Mouse (Mus musculus) olfactory bulb, adult 2 months (tissue): ENCODE measurements around the gene 1500011B03Rik. TPM values are rescaled to one million over a fixed set of nuclear protein-coding genes. Genes with fewer than 3 reads are reported as not detected.
A peak's percentile ranks its signal among the peaks of the same experiment; 100 is the strongest.

Experiments
- H3K27ac ChIP-seq: fragments of 200-500 bp; 2 replicates; pipeline ENCODE4 v1.5.1; 2012; ENCODE audit warnings: low read depth, low read length; ENCODE audit not compliant: insufficient read depth
- H3K4me1 ChIP-seq: fragments of 200-500 bp; 2 replicates; pipeline ENCODE4 v1.6.1; 2012; ENCODE audit warnings: low read length; ENCODE audit not compliant: control insufficient read depth, insufficient read depth
- H3K4me3 ChIP-seq: fragments of 200-500 bp; 2 replicates; pipeline ENCODE4 v1.5.1; 2012; ENCODE audit warnings: mild to moderate bottlenecking, low read depth, low read length, moderate library complexity; ENCODE audit not compliant: insufficient read depth
- CTCF ChIP-seq: fragments of 200-500 bp; IDR thresholded peaks from 2 replicates; pipeline ENCODE4 v1.5.1; 2012; ENCODE audit warnings: low read depth, mild to moderate bottlenecking, low read length, moderate library complexity; ENCODE audit not compliant: insufficient read depth
- POLR2A ChIP-seq: fragments of 200-500 bp; IDR thresholded peaks from 2 replicates; pipeline ENCODE4 v1.6.1; 2012; ENCODE audit warnings: mild to moderate bottlenecking, low read depth, low read length, moderate library complexity; ENCODE audit not compliant: insufficient read depth
- WGBS: fragments of 180-500 bp; shearing (Covaris S2); methylation state at CpG from one replicate; pipeline ENCODE4 v1.1.7; 2018; 5-methylcytosine and 5-hydroxymethylcytosine counted together
- polyA plus RNA-seq: library from polyadenylated mRNA; stranded (reverse); fragments of >200 nt; gene quantifications from 2 replicates; pipeline ENCODE4 v1.2.4, GENCODE M21; 2012; ENCODE audit warnings: low replicate concordance; ENCODE audit not compliant: missing spikeins, insufficient read depth, insufficient read length

Gene 1500011B03Rik
- polyA plus RNA-seq, 1 experiment = not detected

- Histone ChIP-seq H3K4me1 (peaks cover 17% of the 10 kb centered on the region), H3K27ac (peak overlapping the region; percentile 87), H3K4me3 (peak overlapping the region; percentile 77)
- WGBS = under 1% methylated on average over 50 of the region's 50 CpGs
- peak; percentile 87 for TF ChIP-seq POLR2A
- no peak for TF ChIP-seq CTCF
Observed at GRCm38 (mm10) chr5:114813525-114814181, 9.6 kb downstream of the 1500011B03Rik start.

- WGBS = 87% methylated on average over 5 of the region's 5 CpGs
- no peak for TF ChIP-seq CTCF
- TF ChIP-seq POLR2A = no peak
- Histone ChIP-seq H3K4me1 (peaks cover 20% of the 10 kb centered on the region), H3K27ac (no peak overlapping the region), H3K4me3 (no peak overlapping the region)
Observed at GRCm38 (mm10) chr5:114809826-114810225, 13.4 kb downstream of the 1500011B03Rik start.

GRCm38 (mm10) chr5:114809181-114809756, 14.0 kb downstream of the 1500011B03Rik start:
- Histone ChIP-seq H3K4me1 (peaks cover 20% of the 10 kb centered on the region), H3K27ac (no peak overlapping the region), H3K4me3 (no peak overlapping the region)
- TF ChIP-seq POLR2A = no peak
- TF ChIP-seq CTCF = no peak
- 78% methylated on average over 10 of the region's 10 CpGs for WGBS

- TF ChIP-seq CTCF (no peak), POLR2A (no peak)
- no peak overlapping the region for H3K4me3 ChIP-seq
- no peak overlapping the region for H3K27ac ChIP-seq
- peaks cover 20% of the 10 kb centered on the region for H3K4me1 ChIP-seq
- WGBS = 74% methylated on average over 8 of the region's 8 CpGs
Observed at GRCm38 (mm10) chr5:114808385-114808784, 14.9 kb downstream of the 1500011B03Rik start.

GRCm38 (mm10) chr5:114807893-114808292, 15.4 kb downstream of the 1500011B03Rik start:
- no peak overlapping the region for H3K27ac ChIP-seq
- 72% methylated on average over 6 of the region's 6 CpGs for WGBS
- peaks cover 20% of the 10 kb centered on the region for H3K4me1 ChIP-seq
- H3K4me3 ChIP-seq = no peak overlapping the region
- TF ChIP-seq CTCF = no peak
- no peak for TF ChIP-seq POLR2A

- Histone ChIP-seq H3K4me3 (no peak overlapping the region), H3K27ac (no peak overlapping the region), H3K4me1 (peaks cover 18% of the 10 kb centered on the region)
- no peak for TF ChIP-seq CTCF
- no peak for TF ChIP-seq POLR2A
- WGBS = 17% methylated on average over 8 of the region's 8 CpGs
Observed at GRCm38 (mm10) chr5:114807468-114807867, 15.8 kb downstream of the 1500011B03Rik start.

GRCm38 (mm10) chr5:114807063-114807462, 16.2 kb downstream of the 1500011B03Rik start:
- Histone ChIP-seq H3K27ac (no peak overlapping the region), H3K4me1 (peaks cover 14% of the 10 kb centered on the region), H3K4me3 (no peak overlapping the region)
- TF ChIP-seq POLR2A (no peak), CTCF (no peak)
- WGBS = 32% methylated on average over 9 of the region's 9 CpGs

GRCm38 (mm10) chr5:114806636-114807035, 16.6 kb downstream of the 1500011B03Rik start:
- Histone ChIP-seq H3K27ac (no peak overlapping the region), H3K4me3 (no peak overlapping the region), H3K4me1 (peaks cover 13% of the 10 kb centered on the region)
- TF ChIP-seq CTCF (no peak), POLR2A (no peak)
- 73% methylated on average over 8 of the region's 8 CpGs for WGBS
